Mouse (Mus musculus): ENCODE data around the gene Cdc14a. TPM values are rescaled to one million over a fixed set of nuclear protein-coding genes. Genes with fewer than 3 reads are reported as not detected.

Cdc14a gene
- polyA plus RNA-seq, 1 experiment from 2014 or later = 4.7 TPM

DNA sequence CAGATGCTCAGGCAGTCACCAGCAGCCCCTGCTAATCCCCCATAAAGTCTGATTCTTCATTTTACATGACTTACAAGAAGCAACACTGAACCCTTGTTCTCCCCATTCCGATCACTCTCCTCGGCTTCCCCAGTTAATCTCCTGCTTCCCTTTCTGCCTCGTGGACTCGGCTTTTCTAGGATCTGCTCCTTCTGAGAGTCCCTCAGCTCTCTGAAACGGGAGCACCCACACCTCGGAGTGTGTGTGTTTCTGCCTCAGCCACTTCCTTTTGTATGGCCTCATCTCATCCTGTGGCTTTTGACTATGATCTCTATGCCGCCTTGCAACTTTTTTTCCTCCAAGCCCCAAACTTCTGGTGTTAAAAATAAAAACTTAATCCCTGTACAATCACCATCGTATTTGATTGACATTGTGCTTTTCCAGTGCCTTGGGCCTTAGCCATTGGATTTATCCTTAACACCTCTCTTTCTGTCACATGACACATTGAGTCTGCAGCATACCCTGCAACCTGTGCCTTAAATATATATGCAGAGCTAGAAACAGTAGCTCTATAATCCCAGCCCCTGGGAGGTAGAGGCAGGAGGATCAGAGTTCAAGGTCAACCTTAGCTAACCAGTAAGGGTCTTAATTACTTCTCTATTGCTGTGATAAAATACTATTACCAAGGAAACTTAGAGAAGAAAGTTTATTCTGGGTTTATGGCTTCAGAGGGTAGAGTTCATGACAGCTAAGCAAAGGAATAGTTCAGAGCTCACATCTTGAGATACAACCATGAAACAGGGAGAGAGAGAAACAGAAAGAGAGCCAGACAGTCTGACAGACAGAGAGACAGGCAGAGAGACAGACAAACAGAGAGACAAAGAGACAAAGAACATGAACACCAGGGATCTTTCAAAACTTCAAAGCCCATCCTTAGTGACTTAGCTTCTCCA lies 16.5 kb upstream of the Cdc14a start:
- no peaks in the 10 kb centered on the region for H3K4me1 ChIP-seq (ENCODE audit: control insufficient read depth, insufficient read depth, low read length)
- H3K9me3 ChIP-seq (replicated peaks; ENCODE audit: control insufficient read depth, low read length) = no peaks in the 10 kb centered on the region
- 54% methylated on average over 8 of the region's 8 CpGs for WGBS
- no peaks in the 10 kb centered on the region for H3K27me3 ChIP-seq (ENCODE audit: control insufficient read depth, insufficient read depth, low read length)
- no peaks in the 10 kb centered on the region for H3K36me3 ChIP-seq (ENCODE audit: control insufficient read depth, insufficient read depth)
- no peak for ATAC-seq (replicated peaks; ENCODE audit: extremely low read depth, insufficient read depth, low FRiP score)
- no peak overlapping the region for H3K4me2 ChIP-seq (ENCODE audit: low read depth, low read length)
- no peak overlapping the region for H3K4me3 ChIP-seq (ENCODE audit: low read length)
- H3K27ac ChIP-seq (ENCODE audit: low read length) = no peak overlapping the region
- no peak overlapping the region for H3K9ac ChIP-seq (ENCODE audit: low read length)

DNA sequence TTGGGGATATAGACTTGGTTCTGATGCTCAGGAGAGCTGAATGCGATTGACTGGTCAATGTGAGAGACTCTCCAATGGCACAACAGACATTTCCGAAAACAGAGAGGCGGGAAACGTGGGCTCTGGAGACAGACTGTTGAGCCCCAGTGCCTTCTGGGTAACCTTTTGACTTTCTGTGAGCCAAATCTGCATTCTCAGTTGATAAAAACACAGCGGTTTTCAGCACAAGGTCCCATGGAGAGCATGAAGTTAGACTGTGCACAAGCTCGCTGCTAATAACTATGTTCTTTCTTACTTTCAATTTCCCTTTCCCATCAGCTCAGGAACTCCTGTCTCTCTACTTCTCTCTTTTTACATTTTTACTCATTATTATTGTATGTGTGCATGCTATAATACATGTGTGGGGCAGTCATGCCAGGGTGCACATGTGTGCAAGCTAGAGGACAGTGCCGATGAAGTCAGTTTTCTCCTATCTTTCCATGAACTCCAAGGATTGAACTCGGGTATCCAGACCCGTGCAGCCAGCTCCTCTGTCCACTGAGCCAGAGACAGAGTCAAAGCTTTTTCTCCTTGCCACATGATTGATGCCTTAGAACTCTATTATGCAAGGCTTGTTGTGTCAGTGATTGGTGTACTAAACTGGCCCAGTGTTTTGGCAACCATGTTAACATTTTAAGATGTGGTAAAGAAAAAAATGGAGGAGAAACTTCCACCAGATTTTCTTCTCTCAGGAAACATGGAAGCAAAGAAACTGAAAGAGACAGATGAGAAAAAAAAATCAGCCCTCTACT lies 13.2 kb upstream of the Cdc14a start:
- 75% methylated on average over 9 of the region's 9 CpGs for WGBS
- Histone ChIP-seq H3K4me2 (ENCODE audit: low read depth, low read length) (peak overlapping the region; percentile 23), H3K4me3 (ENCODE audit: low read length) (no peak overlapping the region), H3K9me3 (replicated peaks; ENCODE audit: control insufficient read depth, low read length) (no peaks in the 10 kb centered on the region), H3K27ac (ENCODE audit: low read length) (no peak overlapping the region), H3K36me3 (ENCODE audit: control insufficient read depth, insufficient read depth) (no peaks in the 10 kb centered on the region), H3K9ac (ENCODE audit: low read length) (no peak overlapping the region), H3K4me1 (ENCODE audit: control insufficient read depth, insufficient read depth, low read length) (no peaks in the 10 kb centered on the region), H3K27me3 (ENCODE audit: control insufficient read depth, insufficient read depth, low read length) (no peaks in the 10 kb centered on the region)
- ATAC-seq (replicated peaks; ENCODE audit: extremely low read depth, insufficient read depth, low FRiP score) = no peak

- ATAC-seq (replicated peaks; ENCODE audit: extremely low read depth, insufficient read depth, low FRiP score) = no peak
- Histone ChIP-seq H3K4me1 (ENCODE audit: control insufficient read depth, insufficient read depth, low read length) (no peaks in the 10 kb centered on the region), H3K9ac (ENCODE audit: low read length) (no peak overlapping the region), H3K4me2 (ENCODE audit: low read depth, low read length) (no peak overlapping the region), H3K27me3 (ENCODE audit: control insufficient read depth, insufficient read depth, low read length) (no peaks in the 10 kb centered on the region), H3K9me3 (replicated peaks; ENCODE audit: control insufficient read depth, low read length) (no peaks in the 10 kb centered on the region), H3K27ac (ENCODE audit: low read length) (no peak overlapping the region), H3K4me3 (ENCODE audit: low read length) (no peak overlapping the region), H3K36me3 (ENCODE audit: control insufficient read depth, insufficient read depth) (no peaks in the 10 kb centered on the region)
- WGBS = 60% methylated on average over 3 of the region's 3 CpGs
These were observed 12.3 kb upstream of the Cdc14a start for GRCm38 (mm10) chr3:116436113-116436512.

- ATAC-seq (replicated peaks; ENCODE audit: extremely low read depth, insufficient read depth, low FRiP score) = no peak
- no peak overlapping the region for H3K9ac ChIP-seq (ENCODE audit: low read length)
- no peak overlapping the region for H3K4me2 ChIP-seq (ENCODE audit: low read depth, low read length)
- WGBS = 66% methylated on average over 3 of the region's 3 CpGs
- H3K9me3 ChIP-seq (replicated peaks; ENCODE audit: control insufficient read depth, low read length) = no peaks in the 10 kb centered on the region
- H3K4me3 ChIP-seq (ENCODE audit: low read length) = no peak overlapping the region
- no peaks in the 10 kb centered on the region for H3K36me3 ChIP-seq (ENCODE audit: control insufficient read depth, insufficient read depth)
- H3K27ac ChIP-seq (ENCODE audit: low read length) = no peak overlapping the region
- H3K4me1 ChIP-seq (ENCODE audit: control insufficient read depth, insufficient read depth, low read length) = no peaks in the 10 kb centered on the region
- H3K27me3 ChIP-seq (ENCODE audit: control insufficient read depth, insufficient read depth, low read length) = no peaks in the 10 kb centered on the region
These were observed 10.9 kb upstream of the Cdc14a start for GRCm38 (mm10) chr3:116434757-116435156.

DNA sequence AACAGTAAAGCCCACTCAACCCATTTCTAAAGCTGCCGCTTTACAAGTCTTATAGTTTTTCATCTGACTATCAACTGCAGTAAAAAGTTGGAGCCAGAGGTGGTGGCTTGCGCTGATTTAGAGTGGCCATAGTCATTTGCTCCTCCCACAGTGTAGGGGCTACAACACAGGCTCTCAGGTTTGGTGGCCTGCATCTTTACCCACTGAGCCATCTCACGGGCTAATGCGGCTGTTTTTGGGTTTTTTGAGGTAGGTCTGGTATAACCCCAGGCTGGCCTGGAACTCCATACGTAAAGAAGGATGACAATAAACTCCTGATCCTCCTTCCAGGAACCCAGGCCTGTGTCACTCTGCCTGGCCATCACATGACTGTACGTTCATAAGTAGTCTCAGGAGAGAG lies 2.1 kb upstream of the Cdc14a start:
- Histone ChIP-seq H3K4me3 (ENCODE audit: low read length) (no peak overlapping the region), H3K4me2 (ENCODE audit: low read depth, low read length) (no peak overlapping the region), H3K36me3 (ENCODE audit: control insufficient read depth, insufficient read depth) (no peaks in the 10 kb centered on the region), H3K9me3 (replicated peaks; ENCODE audit: control insufficient read depth, low read length) (no peaks in the 10 kb centered on the region), H3K9ac (ENCODE audit: low read length) (no peak overlapping the region), H3K4me1 (ENCODE audit: control insufficient read depth, insufficient read depth, low read length) (peaks cover 6% of the 10 kb centered on the region; the same call in 1 of the 2 replicates), H3K27me3 (ENCODE audit: control insufficient read depth, insufficient read depth, low read length) (no peaks in the 10 kb centered on the region), H3K27ac (ENCODE audit: low read length) (no peak overlapping the region)
- no peak for ATAC-seq (replicated peaks; ENCODE audit: extremely low read depth, insufficient read depth, low FRiP score)
- 91% methylated on average over 6 of the region's 6 CpGs for whole genome bisulfite sequencing

DNA sequence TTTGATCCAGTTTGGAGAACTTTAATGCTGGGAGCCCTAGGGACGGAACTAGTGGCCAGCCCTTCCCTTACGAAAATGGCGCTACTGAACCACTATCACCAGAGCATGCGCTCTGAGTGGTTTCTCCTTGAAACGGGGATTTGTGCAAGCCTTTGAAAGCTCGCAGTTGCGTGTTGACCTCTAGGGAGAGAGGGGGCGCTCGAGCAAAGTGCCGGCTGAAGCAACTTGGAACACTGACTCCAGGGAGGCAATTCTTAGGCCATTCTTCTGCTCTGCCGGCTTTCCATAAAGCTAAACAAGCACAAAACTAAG lies 1.1 kb upstream of the Cdc14a start:
- Histone ChIP-seq H3K27ac (ENCODE audit: low read length) (peak overlapping the region; percentile 76), H3K4me1 (ENCODE audit: control insufficient read depth, insufficient read depth, low read length) (peaks cover 6% of the 10 kb centered on the region; the same call in 1 of the 2 replicates), H3K9me3 (replicated peaks; ENCODE audit: control insufficient read depth, low read length) (no peaks in the 10 kb centered on the region), H3K4me2 (ENCODE audit: low read depth, low read length) (peak overlapping the region; percentile 87), H3K9ac (ENCODE audit: low read length) (peak overlapping the region; percentile 89), H3K4me3 (ENCODE audit: low read length) (peak overlapping the region; percentile 94), H3K27me3 (ENCODE audit: control insufficient read depth, insufficient read depth, low read length) (no peaks in the 10 kb centered on the region), H3K36me3 (ENCODE audit: control insufficient read depth, insufficient read depth) (no peaks in the 10 kb centered on the region)
- 0% methylated on average over 11 of the region's 11 CpGs for WGBS
- peak; percentile 33 for ATAC-seq (replicated peaks; ENCODE audit: extremely low read depth, insufficient read depth, low FRiP score)

DNA sequence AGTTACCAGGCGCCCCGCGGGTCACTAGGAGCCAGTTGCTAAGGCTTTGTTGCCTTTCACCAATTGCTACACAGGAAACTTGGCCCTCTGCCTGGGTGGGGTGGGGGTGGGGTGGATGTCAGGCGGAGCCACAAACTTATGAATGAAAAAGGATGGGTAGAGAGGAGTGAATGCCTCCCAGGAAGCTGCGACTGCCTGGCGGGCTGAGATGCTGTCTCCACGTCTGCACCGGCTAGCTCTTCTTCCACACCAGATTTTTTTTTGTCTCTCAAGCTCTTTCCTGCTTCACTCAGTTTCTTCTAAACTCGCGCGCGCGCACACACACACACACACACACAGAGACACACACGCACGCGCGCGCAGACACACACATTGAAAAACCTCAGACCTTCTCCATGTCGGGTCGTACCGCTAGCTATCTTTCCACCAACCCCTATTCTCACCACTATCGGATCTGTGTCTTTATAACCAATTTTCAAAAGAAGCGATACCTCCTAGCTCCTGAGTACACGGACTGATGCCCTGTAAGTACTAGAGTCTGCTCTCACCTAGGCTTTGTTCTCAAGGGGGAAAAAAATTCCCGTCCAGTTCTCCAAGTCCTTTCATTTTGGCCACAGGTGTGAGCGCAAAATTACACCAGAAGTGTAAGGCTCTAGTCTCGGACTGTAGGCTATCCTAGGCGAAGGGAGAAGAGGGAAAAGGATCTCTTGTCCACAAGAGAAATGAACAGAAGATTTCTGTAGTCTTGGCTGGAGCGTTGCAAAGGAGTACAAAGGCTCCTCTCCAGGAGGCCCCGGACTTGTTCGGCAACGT lies 534 bp upstream of the Cdc14a start:
- no peaks in the 10 kb centered on the region for H3K27me3 ChIP-seq (ENCODE audit: control insufficient read depth, insufficient read depth, low read length)
- H3K36me3 ChIP-seq (ENCODE audit: control insufficient read depth, insufficient read depth) = no peaks in the 10 kb centered on the region
- WGBS = under 1% methylated on average over 32 of the region's 32 CpGs
- peak overlapping the region; percentile 76 for H3K27ac ChIP-seq (ENCODE audit: low read length)
- peak overlapping the region; percentile 87 for H3K4me2 ChIP-seq (ENCODE audit: low read depth, low read length)
- peaks cover 6% of the 10 kb centered on the region; the same call in 1 of the 2 replicates for H3K4me1 ChIP-seq (ENCODE audit: control insufficient read depth, insufficient read depth, low read length)
- peak overlapping the region; percentile 89 for H3K9ac ChIP-seq (ENCODE audit: low read length)
- peak overlapping the region; percentile 94 for H3K4me3 ChIP-seq (ENCODE audit: low read length)
- peak; percentile 3; the same call in 1 of the 2 replicates for ATAC-seq (replicated peaks; ENCODE audit: extremely low read depth, insufficient read depth, low FRiP score)
- H3K9me3 ChIP-seq (replicated peaks; ENCODE audit: control insufficient read depth, low read length) = no peaks in the 10 kb centered on the region

DNA sequence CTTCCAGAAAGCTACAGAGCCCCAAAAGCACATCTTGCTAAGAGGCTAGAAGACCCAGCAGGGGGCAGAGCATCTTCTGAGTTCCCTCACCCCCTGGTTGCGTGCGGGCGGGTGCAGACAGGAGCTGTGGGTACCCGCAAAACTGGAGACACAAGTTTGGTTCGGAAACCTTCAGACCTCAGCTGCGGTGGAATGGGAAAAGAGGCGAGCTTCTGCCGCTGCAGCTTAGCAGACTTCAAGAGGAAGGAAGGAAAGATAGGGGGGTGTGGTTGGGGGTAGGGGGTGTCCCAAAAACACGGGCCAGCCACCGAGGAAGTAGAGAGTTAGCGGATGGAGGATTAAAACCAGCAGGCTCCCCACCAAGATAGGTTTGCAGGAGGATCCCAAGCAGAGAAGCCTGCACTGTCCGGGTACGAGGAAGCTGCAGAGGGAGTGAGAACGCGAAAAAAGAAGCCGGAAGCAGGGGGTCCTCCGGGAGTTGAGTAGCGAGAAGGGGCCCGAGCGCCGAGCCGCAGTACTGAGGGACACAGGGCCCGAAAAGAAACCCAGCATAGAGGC lies 958 bp downstream of the Cdc14a start:
- 0% methylated on average over 23 of the region's 23 CpGs for WGBS

More for the DNA sequence above, 958 bp downstream of the Cdc14a start:
- Histone ChIP-seq H3K9me3 (replicated peaks; ENCODE audit: control insufficient read depth, low read length) (no peaks in the 10 kb centered on the region), H3K4me1 (ENCODE audit: control insufficient read depth, insufficient read depth, low read length) (peaks cover 6% of the 10 kb centered on the region; the same call in 1 of the 2 replicates), H3K27ac (ENCODE audit: low read length) (peak overlapping the region; percentile 76), H3K4me3 (ENCODE audit: low read length) (peak overlapping the region; percentile 94), H3K4me2 (ENCODE audit: low read depth, low read length) (peak overlapping the region; percentile 87), H3K36me3 (ENCODE audit: control insufficient read depth, insufficient read depth) (no peaks in the 10 kb centered on the region), H3K9ac (ENCODE audit: low read length) (peak overlapping the region; percentile 89), H3K27me3 (ENCODE audit: control insufficient read depth, insufficient read depth, low read length) (no peaks in the 10 kb centered on the region)
- peak; percentile 19 for ATAC-seq (replicated peaks; ENCODE audit: extremely low read depth, insufficient read depth, low FRiP score)

Measured in heart, embryonic 16.5 days (tissue).